Mouse (Mus musculus): ENCODE results near the gene Klk1b11.

DNA sequence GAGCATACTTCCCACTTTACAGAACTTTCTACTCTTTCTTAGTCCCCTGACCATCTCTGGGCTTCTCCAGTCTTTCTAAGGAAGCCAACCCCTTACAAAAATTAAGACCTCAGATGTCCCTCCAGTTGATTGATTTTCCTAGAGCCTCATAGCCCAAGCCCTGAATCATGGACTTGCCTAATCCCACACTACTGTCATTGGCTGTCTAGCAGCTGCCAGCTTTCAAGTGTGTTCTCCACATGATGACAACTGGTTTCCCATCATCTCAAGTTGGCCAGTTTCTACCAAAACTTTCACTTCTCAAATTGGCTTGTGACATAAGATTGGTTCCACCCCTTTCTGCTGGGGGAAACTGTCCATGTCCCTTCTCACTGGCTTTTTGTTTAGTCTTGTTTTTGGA is 9.2 kb downstream of the Klk1b11 start:
- no peak for TF ChIP-seq CTCF (IDR thresholded peaks at IDR 0.05; ENCODE audit: insufficient read depth, low read length)
- TF ChIP-seq POLR2A (IDR thresholded peaks at IDR 0.05; ENCODE audit: borderline replicate concordance, extremely low read depth, low read depth, low read length): no peak
